Mouse (Mus musculus): ENCODE measurements around the gene Serpina3m.
A peak's percentile ranks its signal among the peaks of the same experiment; 100 is the strongest.
"Not testable (repeated sequence)": the region's sequence is repeated elsewhere in the genome, so short reads cannot be mapped to it uniquely, and the experiment has no call there.

The Serpina3m gene

DNA sequence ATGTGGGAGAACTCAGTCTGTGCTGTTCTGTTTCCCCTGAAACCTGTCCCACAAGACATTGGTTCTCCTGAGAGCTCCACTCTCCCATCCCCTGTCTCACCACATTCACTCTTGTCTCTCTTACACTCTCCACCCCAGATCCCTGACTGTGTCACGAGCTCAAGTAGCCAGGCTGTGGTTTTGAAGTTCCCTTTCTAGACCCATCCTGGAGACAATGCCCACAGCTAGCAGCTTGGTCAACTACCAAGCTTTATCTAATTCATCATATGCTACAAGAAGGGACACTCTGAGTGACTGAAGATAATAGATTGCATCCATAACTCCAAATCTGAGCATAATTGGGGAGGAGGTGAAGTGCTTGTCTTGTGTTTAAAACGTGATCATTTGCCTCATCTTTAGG is 52.8 kb downstream of the Serpina3m start:
- not testable (repeated sequence) for DNase-seq

GRCm38 (mm10) chr12:104403968-104404367 is 65.7 kb downstream of the Serpina3m start:
- DNase-seq: no peak

DNA sequence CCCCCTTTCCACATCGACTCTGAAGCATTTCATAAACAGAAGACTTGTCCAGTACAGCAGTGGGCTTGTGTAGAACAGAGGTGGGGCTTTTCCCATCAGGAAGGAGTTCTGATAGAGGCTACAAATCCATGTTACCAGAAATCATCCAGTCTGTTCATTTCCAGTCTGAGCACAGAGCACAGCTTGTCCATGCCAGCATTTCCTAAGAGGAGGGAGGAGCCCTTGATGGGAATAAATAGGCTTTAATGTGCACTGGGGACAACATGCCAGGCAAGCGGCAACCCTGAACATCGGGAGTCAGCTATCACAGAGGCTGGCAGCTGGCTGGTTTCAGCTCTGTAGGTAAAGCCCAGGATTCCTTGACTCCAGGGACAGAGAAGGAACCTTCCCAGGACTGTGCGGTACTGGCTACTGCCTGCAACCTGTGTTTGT is 68.2 kb downstream of the Serpina3m start, which contains the start of gene Serpina3n:
Gene Serpina3n (plus strand): TSS at position 276 of the 432 bp plus-strand sequence.
- no peak for DNase-seq

DNA sequence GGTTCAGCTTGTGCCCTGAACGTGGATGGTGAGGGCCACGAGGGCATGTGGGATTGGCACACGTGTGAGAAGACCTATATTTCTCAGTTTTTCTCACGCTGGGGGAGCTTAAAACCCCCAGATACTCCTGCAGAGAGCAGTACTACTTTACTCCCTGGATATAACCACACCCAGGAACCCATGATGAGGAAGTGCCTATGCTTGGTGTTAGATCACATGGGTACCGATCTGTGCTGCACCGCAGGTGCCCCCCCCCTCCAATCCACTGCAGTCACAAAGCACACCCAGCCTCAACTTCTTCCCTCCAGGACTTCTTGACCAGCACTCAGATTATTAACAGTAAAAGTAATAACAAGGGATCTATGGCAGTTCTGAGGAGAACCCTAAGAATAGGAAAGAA is 74.2 kb downstream of the Serpina3m start:
- no peak for DNase-seq

DNA sequence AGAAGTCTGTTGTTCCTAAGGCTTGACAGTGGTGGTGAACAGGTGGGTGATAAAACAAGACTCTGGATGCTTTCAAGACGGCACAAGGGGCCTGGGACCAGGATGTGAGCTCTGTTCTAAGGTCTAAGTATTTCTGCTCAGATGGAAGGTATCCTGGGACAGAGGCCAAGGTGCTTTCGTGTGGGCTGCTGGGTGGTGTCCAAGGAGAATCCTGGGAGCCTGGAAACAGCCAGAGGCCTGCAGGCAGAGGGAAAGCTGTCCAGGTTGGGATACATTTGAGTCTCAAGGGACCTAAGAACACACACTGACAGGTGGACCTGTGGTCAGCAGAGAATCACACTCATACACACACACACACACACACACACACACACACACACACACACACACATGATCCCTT is 76.3 kb downstream of the Serpina3m start:
- no peak for DNase-seq

DNA sequence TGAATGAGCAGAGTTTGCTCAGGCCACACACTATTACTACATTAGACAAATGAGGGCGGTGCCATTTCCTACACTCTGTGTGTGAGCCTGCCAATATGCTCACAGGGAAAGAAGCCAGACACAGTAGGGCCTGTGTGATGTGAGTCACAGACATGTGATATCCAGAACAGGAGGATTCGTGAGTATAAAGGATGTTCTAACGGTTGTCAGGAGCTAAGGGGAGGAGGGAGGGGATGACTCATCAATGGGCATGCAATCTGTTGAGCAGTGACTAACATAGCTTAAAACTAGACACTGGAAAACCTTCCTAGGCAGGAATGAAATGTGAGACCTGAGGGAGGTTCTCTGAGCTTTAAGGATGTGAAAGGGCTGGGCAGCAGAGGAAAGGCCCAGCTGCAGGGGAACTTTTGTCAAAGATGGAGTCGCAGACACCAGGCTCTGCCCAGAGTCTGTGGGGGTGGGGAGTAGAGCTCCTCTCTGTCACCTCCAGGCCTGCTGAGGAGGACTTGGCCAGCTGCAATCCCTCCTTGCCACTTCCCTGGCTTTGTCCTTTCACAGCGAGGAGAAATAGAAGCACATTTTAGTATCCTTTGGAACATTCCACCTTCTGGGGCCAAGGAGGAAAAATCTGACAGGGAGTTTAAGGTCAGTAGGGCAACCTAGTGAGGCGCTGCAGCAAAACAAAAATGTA is 77.5 kb downstream of the Serpina3m start:
- no peak for DNase-seq

DNA sequence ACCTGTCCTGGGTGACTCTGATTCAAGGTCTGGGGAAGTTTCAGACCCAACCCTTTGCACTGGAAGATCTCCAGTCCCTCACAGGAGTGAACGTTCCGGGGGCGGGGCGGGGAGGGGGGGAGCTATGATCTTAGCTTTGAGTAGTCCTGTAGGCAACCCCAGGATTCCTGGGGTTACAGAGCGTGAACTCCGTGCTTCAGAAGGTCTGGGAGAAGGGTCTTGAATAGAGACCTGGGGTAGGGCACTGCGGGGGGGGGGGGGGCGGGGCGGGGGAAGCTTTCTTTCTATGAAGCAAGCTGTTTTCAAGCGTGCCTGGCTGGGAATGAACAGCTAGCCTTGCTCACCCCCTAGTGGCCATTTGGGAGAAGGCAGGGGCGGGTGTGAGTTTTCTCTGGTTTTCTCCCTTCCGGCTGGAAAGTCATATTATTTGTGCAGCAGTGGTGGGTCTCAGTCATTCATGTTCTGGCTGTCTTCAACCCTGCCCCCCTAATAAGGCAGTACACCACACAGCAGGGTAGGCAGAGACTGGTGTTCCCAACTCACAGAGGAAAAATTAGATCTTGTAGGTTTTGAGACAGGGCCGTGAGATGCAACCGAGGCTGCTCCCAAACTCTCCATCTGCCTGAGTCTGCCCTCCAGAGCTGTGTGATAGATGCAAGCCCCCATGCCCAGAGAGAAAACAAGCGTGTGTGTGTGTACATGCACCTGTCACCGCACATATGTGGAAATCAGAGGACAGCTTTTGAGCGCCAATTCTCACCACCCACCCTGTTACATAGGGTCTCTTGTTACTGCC is 80.3 kb downstream of the Serpina3m start:
- peak; percentile 74 for DNase-seq

DNA sequence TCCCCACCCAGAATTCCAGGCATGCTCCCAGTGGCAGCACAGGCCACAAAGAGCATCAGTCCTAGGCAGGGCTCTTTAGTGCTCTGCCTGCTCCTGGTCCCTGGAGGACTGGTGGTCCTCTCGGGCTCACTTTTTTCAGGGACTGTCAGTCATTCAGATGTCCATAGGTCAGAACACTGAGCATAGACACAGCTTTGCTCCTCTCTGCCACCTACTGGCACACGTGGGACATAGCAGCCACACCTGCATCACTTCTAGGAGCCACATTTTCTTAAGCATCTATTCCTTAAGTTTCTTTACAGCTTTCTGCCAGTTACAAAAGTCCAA is 80.8 kb downstream of the Serpina3m start:
- DNase-seq: peak; percentile 20

DNA sequence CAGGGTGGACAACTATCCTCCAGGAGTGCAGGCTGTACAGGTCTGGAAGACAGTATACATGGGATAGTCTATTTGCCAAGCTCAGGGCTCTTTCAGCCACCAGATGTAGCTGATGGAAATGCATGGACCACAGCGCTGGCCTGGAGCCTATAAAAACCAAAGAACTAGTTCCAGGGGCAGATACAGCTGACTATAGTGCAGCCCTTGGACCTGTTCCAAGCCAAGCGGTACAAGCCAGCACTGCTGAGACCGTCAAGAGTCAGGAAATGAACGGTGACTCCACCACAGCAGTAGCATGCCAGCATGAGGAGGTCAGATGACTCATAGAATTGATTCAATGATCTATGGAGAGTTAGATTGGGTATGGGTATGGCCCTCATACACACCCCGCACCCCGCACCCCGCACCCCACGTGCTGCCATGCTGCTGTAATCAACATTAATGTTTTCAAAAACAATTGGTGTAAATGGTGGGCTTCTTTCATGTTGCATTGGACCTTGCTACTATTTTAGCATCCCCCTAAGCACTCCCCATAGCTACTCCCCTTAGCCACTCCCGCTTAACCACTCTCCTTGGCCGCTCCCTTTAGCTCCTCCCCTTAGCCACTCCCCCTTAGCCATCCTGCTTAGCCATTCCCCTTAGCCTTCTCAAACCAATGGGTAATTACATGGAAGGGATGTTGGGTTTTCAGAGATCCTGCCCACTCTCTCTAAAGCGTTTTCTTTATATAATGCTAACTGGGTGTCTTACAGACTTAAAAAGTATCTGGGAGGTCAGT is 84.5 kb downstream of the Serpina3m start:
- DNase-seq: no peak

- DNase-seq: no peak
These were observed 87.3 kb downstream of the Serpina3m start for GRCm38 (mm10) chr12:104425591-104425990.

- DNase-seq: peak; percentile 32
These were observed 88.6 kb downstream of the Serpina3m start for GRCm38 (mm10) chr12:104426915-104427314.

GRCm38 (mm10) chr12:104431359-104431758 is 93.1 kb downstream of the Serpina3m start:
- DNase-seq: no peak

- DNase-seq: no peak
These were observed 94.9 kb downstream of the Serpina3m start for GRCm38 (mm10) chr12:104433214-104433613.

- no peak for DNase-seq
These were observed 95.9 kb downstream of the Serpina3m start for GRCm38 (mm10) chr12:104433951-104434735.

DNA sequence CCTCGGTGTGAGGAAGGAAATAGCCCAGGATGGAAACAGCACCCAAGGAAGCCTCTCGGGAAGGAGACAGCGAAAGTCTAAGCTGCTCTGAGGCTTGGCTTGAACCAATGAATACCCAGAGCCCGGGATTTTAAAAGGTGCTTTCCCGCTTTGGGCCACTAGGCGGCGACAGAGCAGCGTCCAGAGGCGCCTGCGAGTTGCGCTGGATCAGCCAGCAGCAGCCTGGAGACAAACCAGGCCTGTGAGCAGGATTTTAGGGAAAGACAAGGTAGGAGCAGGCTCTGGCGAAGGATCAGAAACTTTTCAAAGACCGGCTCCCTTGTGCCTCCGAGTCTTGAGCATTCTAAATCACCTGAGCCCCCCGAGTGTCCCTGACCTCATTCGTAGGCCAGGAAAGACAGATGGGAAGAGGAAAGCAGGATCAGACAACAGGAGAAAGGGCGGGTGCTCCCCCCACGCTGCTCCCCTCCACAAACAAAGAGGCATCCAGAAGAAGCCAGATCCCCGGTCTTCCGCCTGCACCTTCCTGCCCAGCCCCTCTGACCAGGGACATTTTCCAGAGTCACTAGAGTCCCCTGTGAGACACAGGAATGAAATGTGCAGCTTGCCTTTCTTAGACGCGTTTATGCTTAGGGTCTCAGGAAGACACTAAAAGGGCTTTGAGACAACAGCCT is 101.9 kb downstream of the Serpina3m start:
- DNase-seq: peak; percentile 68

- DNase-seq: no peak
These were observed 105.4 kb downstream of the Serpina3m start for GRCm38 (mm10) chr12:104443716-104444115.

All from thymus, postnatal 14 days (tissue).